Mouse (Mus musculus): ENCODE data around the gene Raver2. TPM values are rescaled to one million over a fixed set of nuclear protein-coding genes. Genes with fewer than 3 reads are reported as not detected.

Raver2 gene
- polyA plus RNA-seq (2014; fragmentation: Illumina TruSeq; extraction: RNeasy Lipid Tissue Mini Kit (QIAGEN cat#74804); ENCODE audit: low read depth, low replicate concordance) = not detected

DNA sequence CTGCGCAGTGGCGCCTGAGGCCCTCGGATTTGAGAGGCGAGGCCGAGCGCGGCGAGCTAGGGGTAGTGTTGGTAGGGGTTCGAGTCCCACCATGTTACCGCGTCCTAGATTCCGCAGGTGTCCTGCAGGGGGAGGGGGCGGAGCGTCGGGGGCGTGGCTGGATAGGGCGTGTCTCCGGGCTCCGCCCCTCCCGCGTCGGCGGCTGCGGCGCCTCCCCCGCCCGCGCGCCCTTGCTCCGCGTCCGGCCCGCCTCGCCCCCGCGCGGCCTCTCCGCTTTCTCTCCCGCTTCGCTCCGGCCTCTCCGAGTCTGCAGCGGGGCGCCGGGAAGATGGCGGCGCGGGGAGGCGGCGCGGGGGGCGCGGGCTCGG is at the start of gene Raver2:
Raver2 (plus strand) TSS at position 198 of the 368 bp plus-strand sequence.

GRCm38 (mm10) chr4:101020596-101020995 is 48.2 kb upstream of the Raver2 start, which contains the start of gene Gm10577:
TSS of gene Gm10577 (minus strand) at chr4:101020696.

Other genes with a start within 250 kb of the Raver2 start
- gene Gm10577, start 48.3 kb upstream of the Raver2 start, polyA plus RNA-seq (2014; fragmentation: Illumina TruSeq; extraction: RNeasy Lipid Tissue Mini Kit (QIAGEN cat#74804); ENCODE audit: low read depth, low replicate concordance) = not detected
- 54.9 TPM for gene Jak1, start 196.3 kb downstream of the Raver2 start, polyA plus RNA-seq (2014; fragmentation: Illumina TruSeq; extraction: RNeasy Lipid Tissue Mini Kit (QIAGEN cat#74804); ENCODE audit: low read depth, low replicate concordance)